Mouse (Mus musculus): Measurements from ENCODE around the gene Focad. TPM values are rescaled to one million over a fixed set of nuclear protein-coding genes. Genes with fewer than 3 reads are reported as not detected.

Focad gene
- polyA plus RNA-seq, 1 experiment from 2014 or later = 3.4 TPM

GRCm38 (mm10) chr4:88231375-88231774 lies 136.9 kb downstream of the Focad start:
- no peak for TF ChIP-seq CTCF (IDR thresholded peaks at IDR 0.05; ENCODE audit: low read depth)
- no peak for TF ChIP-seq EP300 (IDR thresholded peaks at IDR 0.05; ENCODE audit: low read depth)
- H3K4me1 ChIP-seq (ENCODE audit: insufficient read depth) = no peaks in the 10 kb centered on the region
- H3K36me3 ChIP-seq (replicated peaks; ENCODE audit: insufficient read depth, low read length) = no peaks in the 10 kb centered on the region
- H3K27me3 ChIP-seq (ENCODE audit: insufficient read depth, low read length) = no peaks in the 10 kb centered on the region
- no peak overlapping the region for H3K4me2 ChIP-seq (ENCODE audit: low read depth, low read length)
- DNase-seq = no peak
- WGBS (ENCODE audit: insufficient replicate concordance) = 84% methylated on average over 3 of the region's 3 CpGs
- H3K27ac ChIP-seq (ENCODE audit: low read depth) = no peak overlapping the region
- no peak overlapping the region for H3K4me3 ChIP-seq (ENCODE audit: low read depth, low read length)
- no peak overlapping the region for H3K9ac ChIP-seq (replicated peaks)
- no peaks in the 10 kb centered on the region for H3K9me3 ChIP-seq (ENCODE audit: low read length)
- no peak for ATAC-seq

GRCm38 (mm10) chr4:88235941-88236340 lies 141.5 kb downstream of the Focad start:
- H3K9ac ChIP-seq (replicated peaks) = no peak overlapping the region
- no peak overlapping the region for H3K4me3 ChIP-seq (ENCODE audit: low read depth, low read length)
- H3K27me3 ChIP-seq (ENCODE audit: insufficient read depth, low read length) = no peaks in the 10 kb centered on the region
- ATAC-seq (no peak), DNase-seq (no peak)
- no peaks in the 10 kb centered on the region for H3K4me1 ChIP-seq (ENCODE audit: insufficient read depth)
- H3K27ac ChIP-seq (ENCODE audit: low read depth) = no peak overlapping the region
- H3K4me2 ChIP-seq (ENCODE audit: low read depth, low read length) = no peak overlapping the region
- WGBS (ENCODE audit: insufficient replicate concordance) = 66% methylated on average over 6 of the region's 6 CpGs
- no peak for TF ChIP-seq CTCF (IDR thresholded peaks at IDR 0.05; ENCODE audit: low read depth)
- no peak for TF ChIP-seq EP300 (IDR thresholded peaks at IDR 0.05; ENCODE audit: low read depth)
- H3K36me3 ChIP-seq (replicated peaks; ENCODE audit: insufficient read depth, low read length) = no peaks in the 10 kb centered on the region
- H3K9me3 ChIP-seq (ENCODE audit: low read length) = no peaks in the 10 kb centered on the region

- H3K27ac ChIP-seq (ENCODE audit: low read depth) = no peak overlapping the region
- DNase-seq (no peak), ATAC-seq (no peak)
- no peaks in the 10 kb centered on the region for H3K4me1 ChIP-seq (ENCODE audit: insufficient read depth)
- TF ChIP-seq EP300 (IDR thresholded peaks at IDR 0.05; ENCODE audit: low read depth) (no peak), CTCF (IDR thresholded peaks at IDR 0.05; ENCODE audit: low read depth) (no peak)
- H3K27me3 ChIP-seq (ENCODE audit: insufficient read depth, low read length) = no peaks in the 10 kb centered on the region
- no peak overlapping the region for H3K9ac ChIP-seq (replicated peaks)
- WGBS (ENCODE audit: insufficient replicate concordance) = 80% methylated on average over 12 of the region's 12 CpGs
- H3K9me3 ChIP-seq (ENCODE audit: low read length) = no peaks in the 10 kb centered on the region
- no peak overlapping the region for H3K4me2 ChIP-seq (ENCODE audit: low read depth, low read length)
- H3K4me3 ChIP-seq (ENCODE audit: low read depth, low read length) = no peak overlapping the region
- no peaks in the 10 kb centered on the region for H3K36me3 ChIP-seq (replicated peaks; ENCODE audit: insufficient read depth, low read length)
Observed at GRCm38 (mm10) chr4:88236926-88237756, 142.7 kb downstream of the Focad start.

DNA sequence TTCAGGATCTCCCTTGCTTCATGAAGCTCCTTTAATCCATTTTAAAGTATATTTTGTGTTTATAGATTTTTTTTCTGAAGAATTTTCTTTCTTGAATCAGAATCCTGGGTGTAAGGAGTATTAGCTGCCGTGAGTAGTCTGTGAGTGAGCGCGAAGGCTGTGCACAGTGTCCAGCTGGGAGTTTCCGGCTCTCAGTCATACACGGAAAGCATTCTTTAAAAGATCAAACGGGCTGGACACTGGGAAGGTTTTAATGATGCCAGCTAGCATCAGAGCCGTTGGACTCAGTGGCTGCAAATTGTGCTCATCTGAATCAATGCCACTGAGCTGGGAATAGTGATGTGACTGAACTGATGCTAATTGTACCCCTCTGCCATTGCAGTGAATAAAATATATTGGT lies 143.9 kb downstream of the Focad start:
- H3K27me3 ChIP-seq (ENCODE audit: insufficient read depth, low read length) = no peaks in the 10 kb centered on the region
- H3K9me3 ChIP-seq (ENCODE audit: low read length) = no peaks in the 10 kb centered on the region
- DNase-seq = no peak
- no peak overlapping the region for H3K4me3 ChIP-seq (ENCODE audit: low read depth, low read length)
- WGBS (ENCODE audit: insufficient replicate concordance) = 86% methylated on average over 7 of the region's 7 CpGs
- no peaks in the 10 kb centered on the region for H3K36me3 ChIP-seq (replicated peaks; ENCODE audit: insufficient read depth, low read length)
- no peak overlapping the region for H3K27ac ChIP-seq (ENCODE audit: low read depth)
- H3K9ac ChIP-seq (replicated peaks) = no peak overlapping the region
- TF ChIP-seq EP300 (IDR thresholded peaks at IDR 0.05; ENCODE audit: low read depth) = no peak
- no peak overlapping the region for H3K4me2 ChIP-seq (ENCODE audit: low read depth, low read length)
- H3K4me1 ChIP-seq (ENCODE audit: insufficient read depth) = no peaks in the 10 kb centered on the region
- no peak for ATAC-seq

DNA sequence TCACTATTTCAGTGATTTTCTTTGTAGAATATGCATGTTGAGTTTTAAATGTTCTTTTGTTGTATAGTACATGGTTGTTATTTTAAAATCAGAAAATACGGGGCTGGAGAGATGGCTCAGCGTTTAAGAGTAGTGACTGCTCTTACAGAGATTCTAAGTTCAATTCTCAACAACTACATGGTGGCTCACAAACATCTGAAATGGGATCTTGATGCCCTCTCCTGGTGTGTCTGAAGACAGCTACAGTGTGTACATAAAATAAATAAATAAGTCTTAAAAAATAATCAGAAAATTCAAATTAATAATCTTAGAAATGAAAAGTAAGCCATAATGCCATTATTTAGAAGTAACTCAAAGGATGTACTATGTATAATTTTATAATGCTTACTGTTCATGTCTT lies 149.4 kb downstream of the Focad start:
- ATAC-seq (no peak), DNase-seq (no peak)
- 92% methylated on average over 2 of the region's 2 CpGs for WGBS (ENCODE audit: insufficient replicate concordance)
- no peak overlapping the region for H3K27ac ChIP-seq (ENCODE audit: low read depth)
- TF ChIP-seq EP300 (IDR thresholded peaks at IDR 0.05; ENCODE audit: low read depth) (no peak), CTCF (IDR thresholded peaks at IDR 0.05; ENCODE audit: low read depth) (no peak)
- H3K4me1 ChIP-seq (ENCODE audit: insufficient read depth) = no peaks in the 10 kb centered on the region
- H3K27me3 ChIP-seq (ENCODE audit: insufficient read depth, low read length) = no peaks in the 10 kb centered on the region
- H3K4me2 ChIP-seq (ENCODE audit: low read depth, low read length) = no peak overlapping the region
- H3K9ac ChIP-seq (replicated peaks) = no peak overlapping the region
- no peak overlapping the region for H3K4me3 ChIP-seq (ENCODE audit: low read depth, low read length)
- H3K36me3 ChIP-seq (replicated peaks; ENCODE audit: insufficient read depth, low read length) = no peaks in the 10 kb centered on the region
- no peaks in the 10 kb centered on the region for H3K9me3 ChIP-seq (ENCODE audit: low read length)

DNA sequence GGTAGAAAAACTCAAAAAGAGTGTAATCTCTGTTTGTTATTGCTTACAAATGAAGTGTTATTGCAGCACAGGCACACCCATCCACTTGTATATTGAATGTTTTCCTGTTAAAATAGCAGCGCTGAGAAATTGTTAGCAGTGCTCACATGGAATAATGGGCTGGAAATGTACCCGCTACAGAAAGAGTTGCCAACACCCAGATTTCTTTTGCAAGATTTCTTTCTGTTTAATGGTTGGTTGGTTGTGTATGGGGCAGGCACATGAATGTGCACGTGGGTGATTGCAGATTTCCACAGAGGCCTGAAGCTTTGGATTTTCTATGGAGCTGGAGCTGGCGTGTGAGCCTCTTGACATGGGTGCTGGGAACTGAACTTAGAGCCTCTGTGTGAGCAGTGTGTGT lies 151.1 kb downstream of the Focad start:
- TF ChIP-seq EP300 (IDR thresholded peaks at IDR 0.05; ENCODE audit: low read depth) (no peak), CTCF (IDR thresholded peaks at IDR 0.05; ENCODE audit: low read depth) (no peak)

More for the DNA sequence above, 151.1 kb downstream of the Focad start:
- H3K4me2 ChIP-seq (ENCODE audit: low read depth, low read length) = no peak overlapping the region
- no peaks in the 10 kb centered on the region for H3K36me3 ChIP-seq (replicated peaks; ENCODE audit: insufficient read depth, low read length)
- ATAC-seq (no peak), DNase-seq (no peak)
- no peak overlapping the region for H3K4me3 ChIP-seq (ENCODE audit: low read depth, low read length)
- 84% methylated on average over 4 of the region's 4 CpGs for WGBS (ENCODE audit: insufficient replicate concordance)
- H3K27me3 ChIP-seq (ENCODE audit: insufficient read depth, low read length) = no peaks in the 10 kb centered on the region
- no peaks in the 10 kb centered on the region for H3K9me3 ChIP-seq (ENCODE audit: low read length)
- H3K27ac ChIP-seq (ENCODE audit: low read depth) = no peak overlapping the region
- no peaks in the 10 kb centered on the region for H3K4me1 ChIP-seq (ENCODE audit: insufficient read depth)
- no peak overlapping the region for H3K9ac ChIP-seq (replicated peaks)
